Mouse (Mus musculus) C2C12 (cell line): ENCODE results near the gene Tmprss11e.

ENCODE experiments used
- CEBPB ChIP-seq: IDR thresholded peaks from one replicate; pipeline ENCODE4 v1.6.1; 2011; ENCODE audit warnings: low read depth, mild to moderate bottlenecking, control low read depth, moderate library complexity
- CTCF ChIP-seq: IDR thresholded peaks from one replicate; pipeline ENCODE4 v1.5.1; 2011; ENCODE audit not compliant: control insufficient read depth, insufficient read depth, insufficient read length
- FOSL1 ChIP-seq: IDR thresholded peaks from one replicate; pipeline ENCODE4 v1.8.0; 2011; ENCODE audit warnings: mild to moderate bottlenecking, low read length; ENCODE audit not compliant: poor library complexity, insufficient read depth, severe bottlenecking
- MAX ChIP-seq: IDR thresholded peaks from one replicate; pipeline ENCODE4 v1.6.1; 2011; ENCODE audit warnings: mild to moderate bottlenecking, control low read depth
- MYOD1 ChIP-seq: IDR thresholded peaks from one replicate; pipeline ENCODE4 v1.6.1; 2011; ENCODE audit warnings: low read depth; ENCODE audit not compliant: control insufficient read depth, insufficient read length
- MYOG ChIP-seq: IDR thresholded peaks from one replicate; pipeline ENCODE4 v1.6.1; 2011; ENCODE audit not compliant: control insufficient read depth, insufficient read length; ENCODE audit errors: extremely low read depth
- USF1 ChIP-seq: IDR thresholded peaks from one replicate; pipeline ENCODE4 v1.6.1; 2011; ENCODE audit warnings: low read depth, mild to moderate bottlenecking, control low read depth, moderate library complexity

DNA sequence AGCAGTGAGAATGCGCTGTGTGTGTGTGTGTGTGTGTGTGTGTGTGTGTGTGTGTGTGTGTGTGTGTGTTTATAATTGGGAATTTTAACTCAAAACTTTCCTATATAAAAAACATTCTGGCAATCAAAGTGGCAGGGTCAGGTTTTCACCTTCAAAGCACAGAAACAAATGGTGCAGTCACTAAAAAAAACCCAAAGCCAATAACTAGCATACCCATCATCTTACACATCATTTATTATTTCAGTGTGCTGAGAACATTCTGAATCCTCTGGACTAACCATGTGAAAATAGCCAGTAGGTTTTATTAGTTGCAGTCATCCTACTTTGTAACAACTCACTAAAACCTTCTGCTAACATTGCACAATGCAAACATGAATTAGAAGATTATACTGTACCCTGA is 38.6 kb upstream of the Tmprss11e start:
- TF ChIP-seq CTCF (no peak), MYOD1 (no peak), MAX (no peak), FOSL1 (no peak), USF1 (no peak), CEBPB (no peak), MYOG (no peak)
